Mouse (Mus musculus): ENCODE data around the gene Ralgapa2. TPM values are rescaled to one million over a fixed set of nuclear protein-coding genes. Genes with fewer than 3 reads are reported as not detected.

Ralgapa2 gene
- 10 to 100 TPM; 33.1 to 35.7 TPM for total RNA-seq (2021)

GRCm38 (mm10) chr2:146511911-146512580, at the start of gene Ralgapa2:
Ralgapa2 (minus strand) TSS chr2:146512344.
- peak; percentile 99 for DNase-seq

DNA sequence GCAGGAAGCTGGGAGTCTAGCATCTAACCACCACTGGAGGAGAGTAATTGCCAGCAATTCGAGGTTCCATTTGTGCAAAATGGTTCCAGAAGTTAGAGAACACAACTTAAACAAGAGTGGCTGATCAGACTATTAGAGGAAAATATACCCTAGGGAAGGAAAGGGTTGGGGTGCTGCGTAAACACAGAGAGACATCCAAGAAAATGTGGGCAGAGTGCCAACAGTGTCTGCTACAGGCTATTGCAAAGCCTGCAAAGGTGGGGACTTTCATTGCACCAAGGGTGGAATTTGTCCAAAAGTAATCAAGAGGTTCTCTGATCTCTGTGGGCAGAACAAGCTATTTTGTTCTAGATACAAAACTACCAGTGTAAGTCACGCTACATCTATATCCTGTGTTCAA, 49.4 kb upstream of the Ralgapa2 start:
- peak; percentile 44 for DNase-seq

GRCm38 (mm10) chr2:146560633-146561043, 48.5 kb upstream of the Ralgapa2 start:
- DNase-seq: no peak

- DNase-seq: no peak
Measured at GRCm38 (mm10) chr2:146556148-146556547, 44.0 kb upstream of the Ralgapa2 start.

GRCm38 (mm10) chr2:146555351-146555750, 43.2 kb upstream of the Ralgapa2 start:
- no peak for DNase-seq

DNA sequence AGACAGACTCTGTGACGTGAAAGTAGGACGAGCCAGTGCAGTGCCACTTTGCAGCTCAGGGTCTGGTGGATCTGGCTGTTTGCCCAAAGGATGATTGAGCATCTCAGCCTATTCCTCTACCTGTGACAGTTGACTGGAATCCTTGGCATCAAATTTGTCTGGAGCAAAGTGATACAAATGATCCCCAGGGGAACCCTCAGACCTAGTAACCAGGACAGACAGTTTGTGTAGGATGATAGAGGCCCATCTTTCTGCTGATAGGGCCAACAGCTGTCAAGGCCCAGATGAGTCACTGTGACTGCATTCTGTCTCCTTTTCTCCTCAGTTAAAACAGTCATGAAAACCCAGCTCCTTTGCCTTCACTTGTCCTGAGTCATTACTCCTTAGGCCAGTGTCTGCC, 41.6 kb upstream of the Ralgapa2 start:
- no peak for DNase-seq

DNA sequence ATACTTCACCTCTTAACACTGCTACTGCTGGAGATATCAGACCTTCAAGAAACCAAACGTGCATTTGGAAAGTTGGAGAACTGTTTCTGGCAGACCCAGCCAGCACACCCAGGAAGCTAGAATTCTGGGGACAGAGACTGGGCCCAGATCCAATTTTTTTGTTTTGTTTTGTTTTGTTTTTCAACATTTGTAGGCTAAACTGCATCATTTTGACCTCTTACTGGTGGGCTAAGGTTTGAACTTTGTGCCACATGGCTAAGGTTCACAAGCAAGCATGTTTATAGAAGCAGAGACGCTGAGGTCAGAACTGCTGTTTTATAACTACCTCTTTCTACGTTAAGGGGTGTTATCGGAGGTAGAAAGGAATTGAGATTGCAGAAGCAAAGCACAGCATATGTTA, 39.7 kb upstream of the Ralgapa2 start:
- no peak for DNase-seq

DNA sequence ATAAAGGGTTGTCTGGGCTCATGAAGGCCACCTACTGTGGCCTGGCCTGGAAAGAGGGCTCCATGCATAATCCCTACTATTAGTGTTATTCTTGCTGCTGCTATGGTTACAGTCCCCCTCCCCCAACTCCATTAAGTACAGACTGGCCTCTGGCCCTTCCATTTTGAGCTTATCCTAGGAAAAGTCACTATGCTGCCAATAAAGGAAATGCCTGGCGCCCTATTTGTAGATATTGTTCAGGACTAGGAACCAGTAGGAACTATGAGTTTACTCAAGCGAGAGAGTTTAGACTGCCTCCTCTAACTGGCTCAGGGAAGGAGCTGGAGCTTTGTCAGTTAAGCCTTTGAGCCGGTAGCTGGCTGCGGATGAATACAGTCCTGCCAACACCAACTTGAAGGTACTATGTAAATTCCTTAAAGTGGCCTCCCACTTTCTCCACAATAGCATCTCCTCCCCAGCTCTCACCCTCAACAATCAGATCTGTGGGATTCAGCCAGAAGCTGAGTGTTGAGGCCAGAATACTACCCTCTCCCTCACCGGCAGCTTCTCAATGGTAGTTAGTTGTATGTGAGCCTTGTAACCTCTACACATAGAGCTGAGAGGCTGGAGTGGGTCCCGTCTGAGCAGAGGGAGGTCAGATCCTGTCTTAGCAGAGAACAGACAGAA, 37.1 kb upstream of the Ralgapa2 start:
- peak; percentile 35 for DNase-seq

DNA sequence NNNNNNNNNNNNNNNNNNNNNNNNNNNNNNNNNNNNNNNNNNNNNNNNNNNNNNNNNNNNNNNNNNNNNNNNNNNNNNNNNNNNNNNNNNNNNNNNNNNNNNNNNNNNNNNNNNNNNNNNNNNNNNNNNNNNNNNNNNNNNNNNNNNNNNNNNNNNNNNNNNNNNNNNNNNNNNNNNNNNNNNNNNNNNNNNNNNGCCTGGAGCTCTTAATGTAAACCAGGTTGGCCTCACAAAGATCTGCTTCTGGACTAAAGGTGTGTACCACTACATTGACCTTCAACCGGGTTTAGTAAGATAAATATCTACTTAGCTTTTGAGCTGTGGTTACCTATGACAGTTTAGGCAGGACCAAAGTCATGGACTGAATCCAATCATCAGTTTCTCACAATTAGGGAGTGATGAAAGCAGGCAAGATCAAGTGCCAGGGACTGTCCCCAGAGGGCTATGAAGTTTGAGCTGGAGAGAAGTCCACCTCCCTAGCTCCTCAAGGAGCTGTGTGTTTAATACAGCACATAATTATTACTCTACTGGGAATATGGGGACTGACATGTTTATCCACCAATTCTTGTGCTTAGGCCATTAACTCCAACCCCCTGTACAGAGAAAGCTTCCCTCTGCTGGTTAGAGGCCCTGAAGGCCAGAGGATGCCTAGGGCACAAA, 32.1 kb upstream of the Ralgapa2 start:
- no peak for DNase-seq

GRCm38 (mm10) chr2:146533118-146533949, 21.2 kb upstream of the Ralgapa2 start:
- DNase-seq: peak; percentile 33

DNA sequence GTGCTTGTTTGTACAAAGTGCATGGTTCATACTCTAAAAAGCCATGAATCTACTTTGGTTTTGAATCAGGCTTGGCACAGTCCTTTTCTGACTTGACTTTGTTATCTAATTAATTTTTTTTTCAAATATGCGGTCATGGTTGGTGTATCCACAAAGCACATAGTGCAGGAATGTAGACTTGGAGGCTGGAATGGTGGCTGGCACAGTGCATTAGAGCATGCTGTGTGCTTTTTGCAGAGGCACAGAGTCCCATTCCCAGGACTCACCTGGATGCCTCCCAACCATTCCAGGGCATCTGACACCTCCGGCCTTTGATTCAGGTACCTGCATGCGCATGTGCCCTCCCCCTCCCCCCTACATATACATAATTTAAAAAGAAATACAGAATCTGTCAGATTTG, 20.3 kb upstream of the Ralgapa2 start:
- no peak for DNase-seq

DNA sequence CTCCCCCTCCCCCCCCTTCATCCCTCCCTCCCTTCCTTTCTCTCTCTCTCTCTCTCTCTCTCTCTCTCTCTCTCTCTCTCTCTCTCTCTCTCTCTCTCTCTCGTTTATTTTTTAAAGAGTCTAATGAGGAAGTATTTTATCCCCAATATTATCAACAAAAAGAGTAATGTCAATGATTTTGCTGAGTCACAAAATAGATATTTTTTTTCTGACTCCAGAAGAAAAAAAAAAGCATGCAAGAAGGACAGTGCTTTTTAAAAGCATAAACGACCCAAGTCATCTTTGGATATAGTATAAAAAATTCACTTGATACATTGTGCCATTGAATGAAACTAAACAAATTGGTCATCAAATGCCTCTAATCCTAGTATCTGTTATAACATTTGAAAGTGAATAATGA, 13.3 kb upstream of the Ralgapa2 start:
- DNase-seq: no peak

- DNase-seq: no peak
Measured at GRCm38 (mm10) chr2:146524685-146525415, 12.7 kb upstream of the Ralgapa2 start.

- DNase-seq: no peak
Measured at GRCm38 (mm10) chr2:146516894-146517293, 4.8 kb upstream of the Ralgapa2 start.

GRCm38 (mm10) chr2:146515081-146515480, 2.9 kb upstream of the Ralgapa2 start:
- DNase-seq: no peak

DNA sequence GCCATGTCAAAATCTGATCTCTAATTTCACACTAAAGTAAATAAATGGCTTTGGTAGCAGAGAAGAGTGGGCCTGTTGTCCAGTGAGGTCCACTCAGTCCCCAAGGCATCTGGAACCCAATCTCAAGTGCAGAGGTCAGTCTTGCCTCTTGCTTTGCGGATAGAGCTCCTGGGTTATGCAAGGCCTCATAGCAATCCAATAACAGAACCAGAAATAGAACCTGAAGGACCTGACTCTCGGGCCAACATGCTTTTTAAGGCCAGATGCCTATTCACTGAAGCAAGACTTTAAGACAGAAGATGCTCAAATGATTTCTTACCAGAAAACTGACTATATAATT, 407 bp upstream of the Ralgapa2 start:
- no peak for DNase-seq

GRCm38 (mm10) chr2:146511401-146511865, 711 bp downstream of the Ralgapa2 start:
- no peak for DNase-seq

GRCm38 (mm10) chr2:146510780-146511179, 1.4 kb downstream of the Ralgapa2 start:
- no peak for DNase-seq

- DNase-seq: peak; percentile 73
Measured at GRCm38 (mm10) chr2:146502578-146503311, 9.4 kb downstream of the Ralgapa2 start.

- no peak for DNase-seq
Measured at GRCm38 (mm10) chr2:146500067-146500466, 12.1 kb downstream of the Ralgapa2 start.

- DNase-seq: no peak
Measured at GRCm38 (mm10) chr2:146499111-146499510, 13.0 kb downstream of the Ralgapa2 start.

Measured in heart, postnatal 4 days (tissue).